Mouse (Mus musculus) MEL (cell line): Measurements from ENCODE around the gene 4931423N10Rik. TPM values are rescaled to one million over a fixed set of nuclear protein-coding genes. Genes with fewer than 3 reads are reported as not detected.
"Not testable (repeated sequence)": the region's sequence is repeated elsewhere in the genome, so short reads cannot be mapped to it uniquely, and the experiment has no call there.

Source experiments
- DNase-seq: peaks from one replicate; pipeline ENCODE4 v3.0.0; 2011; ENCODE audit warnings: low read depth, low spot score
- H3K27ac ChIP-seq: 2 replicates; pipeline ENCODE4 v1.5.1; 2012; ENCODE audit warnings: low read depth, mild to moderate bottlenecking, control low read depth, low read length, moderate library complexity; ENCODE audit not compliant: control insufficient read depth
- H3K27me3 ChIP-seq, 2 experiments: fragments of 150-350 bp in 1 of 2; sonication (generic) in 1 of 2; 2 replicates each; pipeline ENCODE4 v1.6.1; 2012; ENCODE audit warnings: low read length in 2 of 2, mild to moderate bottlenecking in 2 of 2, improper control_type of control experiment in 1 of 2, moderate library complexity in 1 of 2; ENCODE audit not compliant: insufficient read depth in 2 of 2, control insufficient read depth in 1 of 2
- H3K36me3 ChIP-seq, 2 experiments: 2 replicates each; pipeline ENCODE4 v1.6.1; 2012 to 2014; ENCODE audit warnings: low read length in 2 of 2, improper control_type of control experiment in 1 of 2, inconsistent platforms in 1 of 2, mild to moderate bottlenecking in 1 of 2; ENCODE audit not compliant: insufficient read depth in 2 of 2, control insufficient read depth in 1 of 2
- H3K4me1 ChIP-seq, 2 experiments: fragments of 150-350 bp in 1 of 2; sonication (generic) in 1 of 2; 2 replicates each; pipeline ENCODE4 v1.6.1; 2012; ENCODE audit warnings: low read length in 2 of 2, improper control_type of control experiment in 1 of 2, mild to moderate bottlenecking in 1 of 2; ENCODE audit not compliant: insufficient read depth in 2 of 2, control insufficient read depth in 1 of 2
- H3K4me3 ChIP-seq, 2 experiments: fragments of 150-350 bp in 1 of 2; sonication (generic) in 1 of 2; 2 replicates each; pipeline ENCODE4 v1.5.1; 2012; ENCODE audit warnings: low read depth in 2 of 2, low read length in 2 of 2, mild to moderate bottlenecking in 2 of 2, moderate library complexity in 2 of 2, control low read depth in 1 of 2, improper control_type of control experiment in 1 of 2; ENCODE audit not compliant: control insufficient read depth in 1 of 2, insufficient read depth in 1 of 2
- H3K79me2 ChIP-seq: 2 replicates; pipeline ENCODE4 v1.6.1; 2012; ENCODE audit warnings: mild to moderate bottlenecking, low read length, moderate library complexity; ENCODE audit not compliant: control insufficient read depth, poor library complexity, insufficient read depth
- H3K9ac ChIP-seq: 2 replicates; pipeline ENCODE4 v1.6.1; 2012; ENCODE audit warnings: low read depth, mild to moderate bottlenecking, control low read depth, low read length, moderate library complexity; ENCODE audit not compliant: control insufficient read depth, poor library complexity, severe bottlenecking
- H3K9me3 ChIP-seq: fragments of 150-350 bp; sonication (generic); replicated peaks from 2 replicates; pipeline ENCODE4 v1.6.1; 2012; ENCODE audit warnings: mild to moderate bottlenecking, low read length, improper control_type of control experiment, moderate library complexity; ENCODE audit not compliant: insufficient read depth
- BHLHE40 ChIP-seq: IDR thresholded peaks from 2 replicates; pipeline ENCODE4 v1.6.1; 2012; ENCODE audit warnings: low read depth, mild to moderate bottlenecking, inconsistent platforms, low read length, improper control_type of control experiment, borderline replicate concordance
- CHD1 ChIP-seq: IDR thresholded peaks from 2 replicates; pipeline ENCODE4 v1.6.1; 2012; ENCODE audit warnings: low read depth, mild to moderate bottlenecking, inconsistent platforms, low read length, improper control_type of control experiment
- CTCF ChIP-seq, 3 experiments: IDR thresholded peaks in 2 of 3; conservative IDR thresholded peaks in 1 of 3; 2 replicates each; pipeline ENCODE4 v1.5.1; 2011 to 2012; ENCODE audit warnings: low read length in 3 of 3, low read depth in 2 of 3, mild to moderate bottlenecking in 2 of 3, improper control_type of control experiment in 1 of 3, inconsistent platforms in 1 of 3, mixed read lengths in 1 of 3, moderate library complexity in 1 of 3; ENCODE audit not compliant: control insufficient read depth in 1 of 3, insufficient read depth in 1 of 3, poor library complexity in 1 of 3, severe bottlenecking in 1 of 3
- KAT2A ChIP-seq: conservative IDR thresholded peaks from 2 replicates; pipeline ENCODE4 v1.6.1; 2012; ENCODE audit warnings: low read depth, low read length, improper control_type of control experiment, inconsistent platforms
- MEF2A ChIP-seq: IDR thresholded peaks from 2 replicates; pipeline ENCODE4 v1.6.1; 2014; ENCODE audit warnings: low read depth, mild to moderate bottlenecking, inconsistent platforms, low read length, improper control_type of control experiment; ENCODE audit not compliant: poor library complexity, insufficient replicate concordance, severe bottlenecking; ENCODE audit errors: extremely low read depth
- MXI1 ChIP-seq: IDR thresholded peaks from 2 replicates; pipeline ENCODE4 v1.6.1; 2011; ENCODE audit warnings: mild to moderate bottlenecking, low read depth, low read length, improper control_type of control experiment
- MYB ChIP-seq: IDR thresholded peaks from 2 replicates; pipeline ENCODE4 v1.6.1; 2011; ENCODE audit warnings: mild to moderate bottlenecking, low read depth, low read length, improper control_type of control experiment
- POLR2A ChIP-seq, 2 experiments: IDR thresholded peaks; 2 replicates each; pipeline ENCODE4 v1.6.1; 2011 to 2012; ENCODE audit warnings: low read length in 2 of 2, mild to moderate bottlenecking in 2 of 2, control low read depth in 1 of 2, improper control_type of control experiment in 1 of 2, low read depth in 1 of 2, moderate library complexity in 1 of 2; ENCODE audit not compliant: control insufficient read depth in 1 of 2, insufficient read depth in 1 of 2, poor library complexity in 1 of 2
- RAD21 ChIP-seq: IDR thresholded peaks from 2 replicates; pipeline ENCODE4 v1.6.1; 2011; ENCODE audit warnings: mild to moderate bottlenecking, low read depth, low read length, improper control_type of control experiment
- SIN3A ChIP-seq: IDR thresholded peaks from 2 replicates; pipeline ENCODE4 v1.6.1; 2012; ENCODE audit warnings: low read length, improper control_type of control experiment, inconsistent platforms
- SMC3 ChIP-seq: IDR thresholded peaks from 2 replicates; pipeline ENCODE4 v1.6.1; 2011; ENCODE audit warnings: low read depth, low read length, improper control_type of control experiment
- TBP ChIP-seq: IDR thresholded peaks from 2 replicates; pipeline ENCODE4 v1.8.0; 2011; ENCODE audit warnings: low read depth, low read length, improper control_type of control experiment
- USF2 ChIP-seq, 2 experiments: IDR thresholded peaks; 2 replicates each; pipeline ENCODE4 v1.6.1; 2011 to 2012; ENCODE audit warnings: improper control_type of control experiment in 2 of 2, low read length in 2 of 2, borderline replicate concordance in 1 of 2, inconsistent platforms in 1 of 2, low read depth in 1 of 2, mild to moderate bottlenecking in 1 of 2; ENCODE audit not compliant: insufficient read depth in 1 of 2
- ZNF384 ChIP-seq: IDR thresholded peaks from 2 replicates; pipeline ENCODE4 v1.6.1; 2012; ENCODE audit warnings: low read depth, mild to moderate bottlenecking, inconsistent platforms, low read length, improper control_type of control experiment
- polyA plus RNA-seq, 2 experiments: library from polyadenylated mRNA; stranded (reverse) in 1 of 2; unstranded in 1 of 2; fragments of >175 nt in 1 of 2; fragments of >200 nt in 1 of 2; gene quantifications; 2 replicates each; pipeline versions ENCODE4 v1.2.1 to v1.2.4; 2012; ENCODE audit warnings: low replicate concordance in 2 of 2, low read depth in 1 of 2; ENCODE audit not compliant: insufficient read length in 2 of 2, insufficient read depth in 1 of 2, missing spikeins in 1 of 2
- total RNA-seq: library from RNA; depleted of rRNA; stranded (reverse); fragments of 300-350 nt; gene quantifications from 2 replicates; pipeline ENCODE4 v1.2.3, GENCODE M21; 2012; rRNA removed

4931423N10Rik gene
- total and polyA plus RNA-seq, 3 experiments, result not detected

GRCm38 (mm10) chr2:23234065-23234773 lies 26.9 kb downstream of the 4931423N10Rik start:
- no peak overlapping the region for H3K4me3 ChIP-seq
- H3K36me3 ChIP-seq, result no peaks in the 10 kb centered on the region
- H3K27me3 ChIP-seq, result no peaks in the 10 kb centered on the region
- no peak overlapping the region for H3K9ac ChIP-seq
- TF ChIP-seq TBP (no peak), MYB (no peak), CHD1 (no peak)
- no peak for DNase-seq
- no peaks in the 10 kb centered on the region for H3K4me1 ChIP-seq
- no peaks in the 10 kb centered on the region for H3K9me3 ChIP-seq
- no peaks in the 10 kb centered on the region for H3K79me2 ChIP-seq
- H3K27ac ChIP-seq, result no peak overlapping the region

GRCm38 (mm10) chr2:23290991-23291390 lies 83.7 kb downstream of the 4931423N10Rik start:
- peak; percentile 57 for DNase-seq
- not testable (repeated sequence) for H3K9me3 ChIP-seq

GRCm38 (mm10) chr2:23314869-23315268 lies 107.6 kb downstream of the 4931423N10Rik start:
- Histone ChIP-seq H3K27me3 (no peaks in the 10 kb centered on the region), H3K9me3 (no peaks in the 10 kb centered on the region), H3K36me3 (no peaks in the 10 kb centered on the region), H3K9ac (no peak overlapping the region), H3K79me2 (no peaks in the 10 kb centered on the region), H3K4me1 (no peaks in the 10 kb centered on the region), H3K4me3 (no peak overlapping the region), H3K27ac (no peak overlapping the region)
- TF ChIP-seq KAT2A (no peak), CTCF (IDR thresholded peaks at IDR 0.05 in 2 of 3, conservative IDR thresholded peaks at IDR 0.05 in 1 of 3; ENCODE audit: control insufficient read depth in 1 of 3, insufficient read depth in 1 of 3, low read depth in 2 of 3, low read length in 3 of 3, poor library complexity in 1 of 3, severe bottlenecking in 1 of 3) (peak in 1 of 3 experiments; percentile 39; a peak in 2 of 6 replicates), BHLHE40 (no peak), ZNF384 (no peak), MEF2A (no peak), POLR2A (IDR thresholded peaks at IDR 0.05; ENCODE audit: control insufficient read depth in 1 of 2, insufficient read depth in 1 of 2, low read depth in 1 of 2, low read length in 2 of 2, poor library complexity in 1 of 2) (no peak), RAD21 (peak; percentile 48), SMC3 (peak; percentile 38; the same call in 1 of the 2 replicates), USF2 (IDR thresholded peaks at IDR 0.05; ENCODE audit: borderline replicate concordance in 1 of 2, insufficient read depth in 1 of 2, low read depth in 1 of 2, low read length in 2 of 2) (no peak)
- peak; percentile 2 for DNase-seq

More at GRCm38 (mm10) chr2:23290991-23291390, 83.7 kb downstream of the 4931423N10Rik start:
- not testable (repeated sequence) for H3K4me1 ChIP-seq, H3K27ac ChIP-seq, H3K36me3 ChIP-seq, H3K79me2 ChIP-seq, H3K9ac ChIP-seq, H3K4me3 ChIP-seq, H3K27me3 ChIP-seq
- peak; percentile 65 for TF ChIP-seq SIN3A
- TF ChIP-seq MXI1, result 0 out of 2 replicates have a peak, but pooled peaks have one; percentile 26

Other genes starting within 250 kb of the 4931423N10Rik start
- 31.9 and 41.0 TPM in 2 replicates for gene Abi1, start 167.2 kb upstream of the 4931423N10Rik start, total RNA-seq
- 10 to 100 TPM in 1 of 2 experiments, not detected in 1; 69.8 TPM for gene Abi1, start 167.2 kb upstream of the 4931423N10Rik start, polyA plus RNA-seq
- 6.0 and 6.3 TPM in 2 replicates for gene Acbd5, start 139.3 kb upstream of the 4931423N10Rik start, total RNA-seq
- 1 to 10 TPM in 1 of 2 experiments, not detected in 1; 6.5 TPM for gene Acbd5, start 139.3 kb upstream of the 4931423N10Rik start, polyA plus RNA-seq
- 8.2 and 9.5 TPM in 2 replicates for gene Mastl, start 51.5 kb upstream of the 4931423N10Rik start, total RNA-seq
- gene Mastl, start 51.5 kb upstream of the 4931423N10Rik start, polyA plus RNA-seq, result 1 to 10 TPM in 1 of 2 experiments, not detected in 1; 8.0 TPM
- 68.2 and 70.6 TPM in 2 replicates for gene Yme1l1, start 51.1 kb upstream of the 4931423N10Rik start, total RNA-seq
- 100 to 1,000 TPM in 1 of 2 experiments, 10 to 100 TPM in 1; 72.9 to 103 TPM for gene Yme1l1, start 51.1 kb upstream of the 4931423N10Rik start, polyA plus RNA-seq
- gene Nxph2, start 113.8 kb downstream of the 4931423N10Rik start, total RNA-seq, result not detected in 2 replicates
- gene Nxph2, start 113.8 kb downstream of the 4931423N10Rik start, polyA plus RNA-seq, result not detected